Comparison of ENCODE assay signal across 18 mouse cellular contexts in genomic region chr11:70681170-70681569, GRCm38 (mm10). TPM values are rescaled to one million over a fixed set of nuclear protein-coding genes. Genes with fewer than 3 reads are reported as not detected.
DNase-seq lines count a peak whose midpoint lies in the region; ATAC-seq and TF ChIP-seq lines count a peak whose summit lies in the region.
"Had no signal": no experiment of that assay in that cellular context is flagged by ENCODE, and none has a peak within 500 bp of the region (broad histone marks: within the 10 kb centered on the region; RNA-seq: fewer than 3 reads in every experiment).

No protein-coding gene starts in this region.

- DNase-seq in forebrain, embryonic 10.5 days (ENCODE audit: extremely low spot score, low spot score), result no peak
- DNase-seq in hindbrain, postnatal 0 days (ENCODE audit: low spot score), result no peak
- DNase-seq in forebrain, postnatal 0 days, result no peak
- DNase-seq in adrenal gland, adult 18-20 months (ENCODE audit: low spot score in 2 of 2), result no peak
- DNase-seq: adrenal gland, postnatal 36 days; cerebellum, adult 11-12 months; gastrocnemius, postnatal 25 days; kidney, adult 8-10 months; lung, adult 18-20 months; thymus, postnatal 25 days had no signal

- peaks cover 68% of the 10 kb centered on the region for H3K36me3 ChIP-seq in forebrain, embryonic 10.5 days (replicated peaks)
- H3K36me3 ChIP-seq in forebrain, embryonic 16.5 days (ENCODE audit: control insufficient read depth, insufficient read depth), result peaks cover 12% of the 10 kb centered on the region
- peaks cover 80% of the 10 kb centered on the region for H3K36me3 ChIP-seq in hindbrain, embryonic 13.5 days
- peaks cover 32% of the 10 kb centered on the region for H3K36me3 ChIP-seq in hindbrain, postnatal 0 days (ENCODE audit: insufficient read depth, low read length)
- H3K36me3 ChIP-seq in E14TG2a.4 (ENCODE audit: insufficient read depth, low read length), result peaks cover 34% of the 10 kb centered on the region
- peaks cover 62% of the 10 kb centered on the region for H3K36me3 ChIP-seq in forebrain, postnatal 0 days (ENCODE audit: insufficient read depth)
- peaks cover 31% of the 10 kb centered on the region; the same call in 1 of the 2 replicates for H3K36me3 ChIP-seq in intestine, embryonic 15.5 days

- H3K9me3 ChIP-seq in forebrain, embryonic 10.5 days, result no peaks in the 10 kb centered on the region
- H3K9me3 ChIP-seq in forebrain, embryonic 16.5 days (ENCODE audit: control insufficient read depth, low read length), result no peaks in the 10 kb centered on the region
- H3K9me3 ChIP-seq in hindbrain, embryonic 13.5 days, result no peaks in the 10 kb centered on the region
- no peaks in the 10 kb centered on the region for H3K9me3 ChIP-seq in hindbrain, postnatal 0 days (ENCODE audit: low read length)
- H3K9me3 ChIP-seq in E14TG2a.4 (ENCODE audit: low read length), result no peaks in the 10 kb centered on the region
- no peaks in the 10 kb centered on the region for H3K9me3 ChIP-seq in forebrain, postnatal 0 days (ENCODE audit: low read length)
- H3K9me3 ChIP-seq in intestine, embryonic 15.5 days, result no peaks in the 10 kb centered on the region
- H3K9me3 ChIP-seq: neural tube, embryonic 15.5 days had no signal

- WGBS in forebrain, embryonic 10.5 days, result 60% methylated on average over 12 of the region's 12 CpGs
- 68% methylated on average over 12 of the region's 12 CpGs for WGBS in forebrain, embryonic 16.5 days
- 64% methylated on average over 12 of the region's 12 CpGs for WGBS in hindbrain, embryonic 13.5 days
- 69% methylated on average over 12 of the region's 12 CpGs for WGBS in hindbrain, postnatal 0 days
- 70% methylated on average over 12 of the region's 12 CpGs for WGBS in forebrain, postnatal 0 days
- WGBS in intestine, embryonic 15.5 days, result 58% methylated on average over 12 of the region's 12 CpGs

- 0 out of 2 replicates have a peak overlapping the region, but pooled peaks have one; percentile 1 for H3K4me3 ChIP-seq in forebrain, embryonic 10.5 days
- H3K4me3 ChIP-seq in forebrain, embryonic 16.5 days (replicated peaks; ENCODE audit: low read length), result no peak overlapping the region
- no peak overlapping the region for H3K4me3 ChIP-seq in hindbrain, embryonic 13.5 days
- H3K4me3 ChIP-seq in hindbrain, postnatal 0 days (ENCODE audit: low read length), result no peak overlapping the region
- H3K4me3 ChIP-seq in E14TG2a.4 (replicated peaks; ENCODE audit: low read length), result peak overlapping the region; percentile 66
- H3K4me3 ChIP-seq in forebrain, postnatal 0 days (ENCODE audit: low read depth, low read length), result no peak overlapping the region
- H3K4me3 ChIP-seq in intestine, embryonic 15.5 days (replicated peaks), result no peak overlapping the region
- H3K4me3 ChIP-seq: erythroblast, embryonic 14.5 days; neural tube, embryonic 15.5 days had no signal

- H3K27me3 ChIP-seq in forebrain, embryonic 10.5 days (ENCODE audit: poor library complexity, severe bottlenecking), result 0 out of 2 replicates have a peak, but pooled peaks cover 3% of the 10 kb centered on the region
- no peaks in the 10 kb centered on the region for H3K27me3 ChIP-seq in forebrain, embryonic 16.5 days (replicated peaks; ENCODE audit: control insufficient read depth, insufficient read depth, low read length)
- no peaks in the 10 kb centered on the region for H3K27me3 ChIP-seq in hindbrain, embryonic 13.5 days
- H3K27me3 ChIP-seq in hindbrain, postnatal 0 days (ENCODE audit: insufficient read depth, low read length), result no peaks in the 10 kb centered on the region
- peaks cover 30% of the 10 kb centered on the region for H3K27me3 ChIP-seq in E14TG2a.4 (ENCODE audit: insufficient read depth, low read length)
- no peaks in the 10 kb centered on the region for H3K27me3 ChIP-seq in forebrain, postnatal 0 days (ENCODE audit: insufficient read depth, low read length)
- no peaks in the 10 kb centered on the region for H3K27me3 ChIP-seq in intestine, embryonic 15.5 days (replicated peaks)
- H3K27me3 ChIP-seq: neural tube, embryonic 15.5 days had no signal

- H3K9ac ChIP-seq in forebrain, embryonic 16.5 days (replicated peaks; ENCODE audit: low read depth, low read length), result no peak overlapping the region
- 0 out of 2 replicates have a peak overlapping the region, but pooled peaks have one; percentile 29 for H3K9ac ChIP-seq in hindbrain, embryonic 13.5 days
- H3K9ac ChIP-seq in hindbrain, postnatal 0 days (replicated peaks; ENCODE audit: low read length), result no peak overlapping the region
- 0 out of 2 replicates have a peak overlapping the region, but pooled peaks have one; percentile 10 for H3K9ac ChIP-seq in forebrain, postnatal 0 days
- no peak overlapping the region for H3K9ac ChIP-seq in intestine, embryonic 15.5 days
- H3K9ac ChIP-seq: neural tube, embryonic 15.5 days had no signal

- ATAC-seq in forebrain, embryonic 16.5 days, result no peak
- no peak for ATAC-seq in hindbrain, embryonic 13.5 days (ENCODE audit: low FRiP score)
- ATAC-seq in hindbrain, postnatal 0 days, result no peak
- ATAC-seq in forebrain, postnatal 0 days, result no peak
- no peak for ATAC-seq in intestine, embryonic 15.5 days

- H3K27ac ChIP-seq in forebrain, embryonic 10.5 days, result peak overlapping the region; percentile 84
- no peak overlapping the region for H3K27ac ChIP-seq in forebrain, embryonic 16.5 days (ENCODE audit: low read length)
- H3K27ac ChIP-seq in hindbrain, embryonic 13.5 days, result peak overlapping the region; percentile 9; the same call in 1 of the 2 replicates
- no peak overlapping the region for H3K27ac ChIP-seq in hindbrain, postnatal 0 days
- peak overlapping the region; percentile 64 for H3K27ac ChIP-seq in forebrain, postnatal 0 days (ENCODE audit: low read depth, low read length)
- H3K27ac ChIP-seq in intestine, embryonic 15.5 days, result no peak overlapping the region
- H3K27ac ChIP-seq: neural tube, embryonic 15.5 days had no signal

- no peak for TF ChIP-seq CTCF in hindbrain, postnatal 0 days (IDR thresholded peaks at IDR 0.05; ENCODE audit: low read depth)
- no peak for TF ChIP-seq CTCF in E14TG2a.4 (conservative IDR thresholded peaks at IDR 0.05; ENCODE audit: low read length)
- TF ChIP-seq CTCF in forebrain, postnatal 0 days (IDR thresholded peaks at IDR 0.05; ENCODE audit: low read depth), result no peak

- no peak overlapping the region for H3K4me2 ChIP-seq in forebrain, embryonic 16.5 days (ENCODE audit: low read length)
- H3K4me2 ChIP-seq in hindbrain, embryonic 13.5 days, result no peak overlapping the region
- H3K4me2 ChIP-seq in hindbrain, postnatal 0 days (ENCODE audit: low read depth, low read length), result no peak overlapping the region
- H3K4me2 ChIP-seq in forebrain, postnatal 0 days (ENCODE audit: low read depth), result no peak overlapping the region
- no peak overlapping the region for H3K4me2 ChIP-seq in intestine, embryonic 15.5 days (replicated peaks)
- H3K4me2 ChIP-seq: liver, embryonic 11.5 days had no signal

- H3K4me1 ChIP-seq in forebrain, embryonic 10.5 days, result peaks cover 31% of the 10 kb centered on the region
- H3K4me1 ChIP-seq in forebrain, embryonic 16.5 days (replicated peaks; ENCODE audit: control insufficient read depth, insufficient read depth, low read length), result peaks cover 9% of the 10 kb centered on the region
- peaks cover 20% of the 10 kb centered on the region for H3K4me1 ChIP-seq in hindbrain, embryonic 13.5 days (replicated peaks)
- H3K4me1 ChIP-seq in hindbrain, postnatal 0 days (ENCODE audit: insufficient read depth, low read length), result peaks cover 5% of the 10 kb centered on the region; the same call in 1 of the 2 replicates
- peaks cover 55% of the 10 kb centered on the region for H3K4me1 ChIP-seq in E14TG2a.4 (replicated peaks; ENCODE audit: low read depth, low read length)
- no peaks in the 10 kb centered on the region for H3K4me1 ChIP-seq in forebrain, postnatal 0 days (ENCODE audit: insufficient read depth)
- H3K4me1 ChIP-seq in intestine, embryonic 15.5 days (replicated peaks), result peaks cover 9% of the 10 kb centered on the region

RNA-seq across cellular contexts. Expression of gene Camta2, which starts 6.7 kb away (rescaled TPM):
- 7.4 and 9.1 TPM in 2 replicates for polyA plus RNA-seq in forebrain, embryonic 10.5 days (2016; fragmentation: Nextera tagmentation; extraction: Ambion mirVana)
- 17.2 and 21.3 TPM in 2 replicates for polyA plus RNA-seq in forebrain, embryonic 16.5 days (2015; fragmentation: Nextera tagmentation; extraction: Ambion mirVana)
- polyA plus RNA-seq in hindbrain, embryonic 13.5 days (2015; fragmentation: Nextera tagmentation; extraction: Ambion mirVana), result 15.2 and 15.3 TPM in 2 replicates
- 23.2 and 26.7 TPM in 2 replicates for total RNA-seq in hindbrain, postnatal 0 days (2014; rRNA removed)
- 24.5 and 24.6 TPM in 2 replicates for polyA plus RNA-seq in hindbrain, postnatal 0 days (2015; fragmentation: Nextera tagmentation; extraction: Ambion mirVana)
- 12.8 and 17.3 TPM in 2 replicates for total RNA-seq in forebrain, postnatal 0 days (2014; rRNA removed)
- 11.1 and 17.7 TPM in 2 replicates for polyA plus RNA-seq in forebrain, postnatal 0 days (2015; fragmentation: Nextera tagmentation; extraction: Ambion mirVana)
- 12.1 and 13.5 TPM in 2 replicates for polyA plus RNA-seq in intestine, embryonic 15.5 days (2015; fragmentation: Nextera tagmentation; extraction: Ambion mirVana)
- 10 to 100 TPM; 43.7 to 54.7 TPM for total RNA-seq in adrenal gland, adult 18-20 months (2021)

RNA-seq across cellular contexts. Expression of gene Spag7, which starts 12.0 kb away (rescaled TPM):
- 176 and 181 TPM in 2 replicates for polyA plus RNA-seq in forebrain, embryonic 10.5 days (2016; fragmentation: Nextera tagmentation; extraction: Ambion mirVana)
- 119 and 146 TPM in 2 replicates for polyA plus RNA-seq in forebrain, embryonic 16.5 days (2015; fragmentation: Nextera tagmentation; extraction: Ambion mirVana)
- 162 and 169 TPM in 2 replicates for polyA plus RNA-seq in hindbrain, embryonic 13.5 days (2015; fragmentation: Nextera tagmentation; extraction: Ambion mirVana)
- 31.9 and 43.1 TPM in 2 replicates for total RNA-seq in hindbrain, postnatal 0 days (2014; rRNA removed)
- polyA plus RNA-seq in hindbrain, postnatal 0 days (2015; fragmentation: Nextera tagmentation; extraction: Ambion mirVana), result 138 and 142 TPM in 2 replicates
- 49.2 and 57.1 TPM in 2 replicates for total RNA-seq in forebrain, postnatal 0 days (2014; rRNA removed)
- polyA plus RNA-seq in forebrain, postnatal 0 days (2015; fragmentation: Nextera tagmentation; extraction: Ambion mirVana), result 56.6 and 116 TPM in 2 replicates
- 132 and 154 TPM in 2 replicates for polyA plus RNA-seq in intestine, embryonic 15.5 days (2015; fragmentation: Nextera tagmentation; extraction: Ambion mirVana)
- 10 to 100 TPM; 70.4 to 91.3 TPM for total RNA-seq in adrenal gland, adult 18-20 months (2021)

RNA-seq across cellular contexts. Expression of gene Inca1, which starts 18.8 kb away (rescaled TPM):
- polyA plus RNA-seq in forebrain, embryonic 10.5 days (2016; fragmentation: Nextera tagmentation; extraction: Ambion mirVana), result 0.63 and 1.1 TPM in 2 replicates
- 0.61 and 1.3 TPM in 2 replicates for polyA plus RNA-seq in forebrain, embryonic 16.5 days (2015; fragmentation: Nextera tagmentation; extraction: Ambion mirVana)
- 1.6 TPM in 2 replicates for polyA plus RNA-seq in hindbrain, embryonic 13.5 days (2015; fragmentation: Nextera tagmentation; extraction: Ambion mirVana)
- total RNA-seq in hindbrain, postnatal 0 days (2014; rRNA removed), result 0.72 and 0.94 TPM in 2 replicates
- polyA plus RNA-seq in hindbrain, postnatal 0 days (2015; fragmentation: Nextera tagmentation; extraction: Ambion mirVana), result 2.3 and 3.1 TPM in 2 replicates
- 0.62 and 0.69 TPM in 2 replicates for total RNA-seq in forebrain, postnatal 0 days (2014; rRNA removed)
- polyA plus RNA-seq in forebrain, postnatal 0 days (2015; fragmentation: Nextera tagmentation; extraction: Ambion mirVana), result 1.5 and 2.1 TPM in 2 replicates
- polyA plus RNA-seq in intestine, embryonic 15.5 days (2015; fragmentation: Nextera tagmentation; extraction: Ambion mirVana), result 1.4 and 1.5 TPM in 2 replicates
- total RNA-seq in adrenal gland, adult 18-20 months (2021), result 10 to 100 TPM in 1 of 2 experiments, 1 to 10 TPM in 1; 6.8 to 14.0 TPM
- total RNA-seq: megakaryocyte, adult 5-6 weeks had no signal
- polyA plus RNA-seq: erythroblast, embryonic 14.5 days had no signal

RNA-seq across cellular contexts. Expression of gene Kif1c, which starts 19.2 kb away (rescaled TPM):
- polyA plus RNA-seq in forebrain, embryonic 10.5 days (2016; fragmentation: Nextera tagmentation; extraction: Ambion mirVana), result 1.5 and 1.8 TPM in 2 replicates
- polyA plus RNA-seq in forebrain, embryonic 16.5 days (2015; fragmentation: Nextera tagmentation; extraction: Ambion mirVana), result 1.4 and 1.5 TPM in 2 replicates
- 1.5 and 1.7 TPM in 2 replicates for polyA plus RNA-seq in hindbrain, embryonic 13.5 days (2015; fragmentation: Nextera tagmentation; extraction: Ambion mirVana)
- total RNA-seq in hindbrain, postnatal 0 days (2014; rRNA removed), result 27.3 and 31.5 TPM in 2 replicates
- 1.7 and 1.9 TPM in 2 replicates for polyA plus RNA-seq in hindbrain, postnatal 0 days (2015; fragmentation: Nextera tagmentation; extraction: Ambion mirVana)
- total RNA-seq in forebrain, postnatal 0 days (2014; rRNA removed), result 16.8 and 25.9 TPM in 2 replicates
- polyA plus RNA-seq in forebrain, postnatal 0 days (2015; fragmentation: Nextera tagmentation; extraction: Ambion mirVana), result 1.1 and 1.2 TPM in 2 replicates
- 4.4 TPM in 2 replicates for polyA plus RNA-seq in intestine, embryonic 15.5 days (2015; fragmentation: Nextera tagmentation; extraction: Ambion mirVana)
- total RNA-seq in adrenal gland, adult 18-20 months (2021), result 100 to 1,000 TPM; 153 to 212 TPM

RNA-seq across cellular contexts. Expression of gene Eno3, which starts 24.2 kb away (rescaled TPM):
- polyA plus RNA-seq in forebrain, embryonic 10.5 days (2016; fragmentation: Nextera tagmentation; extraction: Ambion mirVana), result 33.4 and 44.7 TPM in 2 replicates
- polyA plus RNA-seq in forebrain, embryonic 16.5 days (2015; fragmentation: Nextera tagmentation; extraction: Ambion mirVana), result 6.5 and 8.2 TPM in 2 replicates
- polyA plus RNA-seq in hindbrain, embryonic 13.5 days (2015; fragmentation: Nextera tagmentation; extraction: Ambion mirVana), result 7.1 and 9.2 TPM in 2 replicates
- total RNA-seq in hindbrain, postnatal 0 days (2014; rRNA removed), result 12.4 and 17.7 TPM in 2 replicates
- 5.9 and 8.3 TPM in 2 replicates for polyA plus RNA-seq in hindbrain, postnatal 0 days (2015; fragmentation: Nextera tagmentation; extraction: Ambion mirVana)
- total RNA-seq in forebrain, postnatal 0 days (2014; rRNA removed), result 7.4 and 14.6 TPM in 2 replicates
- polyA plus RNA-seq in forebrain, postnatal 0 days (2015; fragmentation: Nextera tagmentation; extraction: Ambion mirVana), result 4.3 and 5.5 TPM in 2 replicates
- polyA plus RNA-seq in intestine, embryonic 15.5 days (2015; fragmentation: Nextera tagmentation; extraction: Ambion mirVana), result 12.1 and 15.6 TPM in 2 replicates
- 10 to 100 TPM; 29.0 to 44.2 TPM for total RNA-seq in adrenal gland, adult 18-20 months (2021)

Comparison
In these comparisons a context has a peak if more than half of its experiments do, and no peak if none do; other contexts are left out.
1. H3K27ac ChIP-seq: peak in forebrain, embryonic 10.5 days (single experiment), hindbrain, embryonic 13.5 days (single experiment) and forebrain, postnatal 0 days (single experiment); none in forebrain, embryonic 16.5 days (single experiment), hindbrain, postnatal 0 days (single experiment) and intestine, embryonic 15.5 days (single experiment).
2. H3K4me3 ChIP-seq: peak in forebrain, embryonic 10.5 days (single experiment) and E14TG2a.4 (single experiment); none in forebrain, embryonic 16.5 days (single experiment), hindbrain, embryonic 13.5 days (single experiment), hindbrain, postnatal 0 days (single experiment), forebrain, postnatal 0 days (single experiment) and intestine, embryonic 15.5 days (single experiment).
3. H3K9ac ChIP-seq: peak in hindbrain, embryonic 13.5 days (single experiment) and forebrain, postnatal 0 days (single experiment); none in forebrain, embryonic 16.5 days (single experiment), hindbrain, postnatal 0 days (single experiment) and intestine, embryonic 15.5 days (single experiment).